Mouse (Mus musculus) brain, embryonic 14.5 days (tissue): ENCODE measurements around the gene Card19.

Source experiments
- CTCF ChIP-seq: fragments of 200-500 bp; IDR thresholded peaks from 2 replicates; pipeline ENCODE4 v1.5.1; 2012; ENCODE audit warnings: inconsistent platforms, mild to moderate bottlenecking, moderate library complexity, borderline replicate concordance; ENCODE audit not compliant: insufficient read depth, insufficient read length; ENCODE audit errors: extremely low read depth
- POLR2A ChIP-seq: fragments of 200-500 bp; IDR thresholded peaks from 2 replicates; pipeline ENCODE4 v1.6.1; 2012; ENCODE audit warnings: mild to moderate bottlenecking, inconsistent platforms, borderline replicate concordance; ENCODE audit not compliant: poor library complexity, insufficient read depth, insufficient read length, severe bottlenecking; ENCODE audit errors: extremely low read depth

- TF ChIP-seq CTCF, result no peak
- TF ChIP-seq POLR2A, result no peak
Measured at GRCm38 (mm10) chr13:49242321-49243065, 26.7 kb upstream of the Card19 start.
